Mouse (Mus musculus): ENCODE measurements around the gene Trim31.

Trim31 gene

DNA sequence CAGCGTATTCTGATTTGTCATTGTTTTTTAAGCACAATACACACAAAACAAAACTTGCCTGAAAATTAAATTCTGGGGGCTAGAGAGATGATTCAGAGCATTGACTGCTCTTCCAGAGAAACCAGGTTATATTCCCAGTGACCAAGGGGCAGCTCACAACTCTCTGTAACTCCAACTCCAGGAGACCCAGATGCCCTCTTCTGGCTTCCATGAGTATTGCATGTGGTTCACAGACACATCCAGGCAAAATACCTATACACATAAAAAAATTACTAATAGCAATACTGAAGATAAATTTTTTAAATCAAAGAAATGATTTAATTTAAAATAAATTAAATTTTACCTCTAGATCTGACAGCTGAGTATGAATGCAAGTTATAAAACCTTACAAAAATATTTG is 1.3 kb upstream of the Trim31 start:
- DNase-seq (ENCODE audit: low read depth, low spot score) = no peak

- no peak for DNase-seq (ENCODE audit: low read depth, low spot score)
These were observed 853 bp upstream of the Trim31 start for GRCm38 (mm10) chr17:36897065-36897464.

DNA sequence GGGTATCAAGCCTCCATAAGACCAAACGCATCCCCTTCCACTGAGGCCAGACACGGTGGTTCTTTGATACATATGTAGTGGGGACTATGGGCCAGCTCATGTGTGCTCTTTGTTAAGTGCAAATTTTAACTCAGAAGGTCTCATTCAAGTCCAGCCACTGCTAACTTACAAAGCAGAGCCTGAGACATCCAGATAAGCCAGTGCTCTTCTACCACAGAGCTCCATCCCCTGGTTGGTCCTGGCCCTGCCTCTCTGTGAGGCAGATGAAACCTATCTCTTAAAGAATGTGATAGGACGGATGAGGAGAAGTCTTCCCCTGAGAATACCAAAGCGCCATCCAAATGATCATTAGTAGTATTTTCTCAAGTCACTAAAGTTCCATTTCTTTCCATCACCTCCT is 1.5 kb downstream of the Trim31 start:
- DNase-seq (ENCODE audit: low read depth, low spot score) = no peak

GRCm38 (mm10) chr17:36900001-36900400 is 2.1 kb downstream of the Trim31 start:
- no peak for DNase-seq (ENCODE audit: low read depth, low spot score)

DNA sequence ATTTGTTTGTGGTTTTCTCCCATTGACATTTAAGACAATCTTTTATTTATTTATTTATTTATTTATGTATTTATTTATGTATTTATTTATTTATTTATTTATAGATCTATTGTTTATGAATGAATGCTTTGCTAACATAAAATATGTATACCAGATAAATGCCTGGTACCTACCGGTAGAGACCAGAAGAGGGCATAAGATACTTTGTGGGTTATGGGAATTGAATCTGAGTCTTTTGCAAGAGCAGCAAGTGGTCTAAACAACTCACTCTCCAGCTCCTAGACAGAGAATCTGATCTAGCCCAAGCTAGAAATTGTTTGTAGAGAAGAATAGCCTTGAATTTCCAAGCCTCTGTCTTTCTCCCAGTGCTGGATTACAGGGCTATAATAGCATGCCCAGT is 2.8 kb downstream of the Trim31 start:
- no peak for DNase-seq (ENCODE audit: low read depth, low spot score)

GRCm38 (mm10) chr17:36903651-36904050 is 5.7 kb downstream of the Trim31 start:
- DNase-seq (ENCODE audit: low read depth, low spot score) = no peak

- DNase-seq (ENCODE audit: low read depth, low spot score) = no peak
These were observed 10.3 kb downstream of the Trim31 start for GRCm38 (mm10) chr17:36908235-36908634.

DNA sequence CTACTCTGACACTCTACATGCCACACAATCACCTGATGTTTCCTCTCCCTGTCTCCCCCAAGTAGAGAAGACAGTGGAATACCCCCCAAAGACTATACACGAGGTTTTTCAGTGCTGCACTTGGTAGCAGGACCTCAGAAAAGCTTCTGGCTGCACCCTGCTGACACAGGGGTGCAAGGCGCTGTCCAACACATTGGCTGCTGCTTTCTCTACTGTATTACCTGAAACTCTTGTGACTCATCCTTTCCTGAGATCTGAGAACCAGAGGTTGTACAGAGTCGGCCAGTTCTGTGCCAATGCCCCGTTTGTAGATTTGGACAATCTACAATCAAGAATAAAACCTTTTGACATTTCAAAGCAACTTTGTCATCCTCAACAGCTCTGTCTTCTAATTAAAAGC is 11.9 kb downstream of the Trim31 start:
- DNase-seq (ENCODE audit: low read depth, low spot score) = no peak

- no peak for DNase-seq (ENCODE audit: low read depth, low spot score)
These were observed 14.1 kb downstream of the Trim31 start for GRCm38 (mm10) chr17:36912031-36912430.

DNA sequence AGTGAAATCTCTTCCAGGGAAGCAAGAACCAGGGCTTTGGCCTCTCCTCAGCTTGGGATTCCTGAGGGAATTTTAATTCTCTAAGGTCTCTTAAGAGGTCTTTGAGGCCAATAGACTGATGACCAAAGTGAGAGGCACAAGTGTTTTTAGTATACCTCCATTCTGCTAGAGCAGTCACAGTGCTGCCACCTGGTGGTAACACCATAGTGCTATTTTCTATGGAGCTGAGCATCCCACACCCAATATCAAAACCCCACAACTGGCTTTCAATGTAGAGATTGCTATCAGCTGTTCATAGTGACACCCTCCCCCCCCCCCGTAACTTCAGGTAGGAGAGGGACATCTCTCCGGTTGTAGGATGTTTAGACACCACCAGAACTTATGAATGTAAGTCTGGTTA is 16.2 kb downstream of the Trim31 start:
- no peak for DNase-seq (ENCODE audit: low read depth, low spot score)

DNA sequence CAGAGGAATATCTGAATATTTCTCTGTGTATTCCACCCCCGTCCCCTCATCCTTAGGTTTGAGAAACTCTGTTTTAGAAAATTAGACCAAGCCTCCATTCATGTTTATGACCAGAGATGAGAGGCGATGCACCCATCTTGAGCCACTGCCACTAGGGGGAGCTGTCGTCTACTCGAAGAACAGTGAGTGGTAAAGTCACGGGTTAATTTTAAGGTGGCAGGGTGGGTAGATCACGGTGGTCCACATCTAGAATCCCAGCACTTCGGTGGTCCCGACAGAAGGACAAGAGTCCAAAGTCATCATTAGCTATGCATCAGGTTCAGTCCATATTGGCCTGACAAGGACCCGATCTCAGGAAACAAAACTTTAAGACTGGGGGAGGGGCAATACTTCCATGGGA is 17.2 kb downstream of the Trim31 start:
- no peak for DNase-seq (ENCODE audit: low read depth, low spot score)

DNA sequence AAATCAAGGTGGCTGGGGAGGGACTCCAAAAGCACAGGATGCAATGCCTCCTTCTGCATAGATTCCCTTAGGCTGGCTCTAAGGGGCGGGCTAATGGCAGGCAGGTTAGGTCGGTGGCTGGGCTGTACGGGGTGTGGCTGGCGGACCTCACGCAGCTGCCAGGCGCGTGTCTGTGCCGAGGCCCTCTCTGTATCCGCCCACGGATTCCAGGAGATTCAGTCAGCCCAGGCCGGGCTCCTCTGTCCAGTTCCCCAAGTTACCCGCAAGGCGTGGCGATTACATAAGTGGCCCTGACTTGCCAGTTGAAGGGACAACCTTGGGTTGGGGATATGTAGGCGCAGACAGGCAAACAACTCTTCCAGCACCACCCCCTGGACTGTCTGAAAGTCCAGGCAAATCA is 22.3 kb downstream of the Trim31 start:
- DNase-seq (ENCODE audit: low read depth, low spot score) = no peak

GRCm38 (mm10) chr17:36922715-36923114 is 24.8 kb downstream of the Trim31 start:
- no peak for DNase-seq (ENCODE audit: low read depth, low spot score)

DNA sequence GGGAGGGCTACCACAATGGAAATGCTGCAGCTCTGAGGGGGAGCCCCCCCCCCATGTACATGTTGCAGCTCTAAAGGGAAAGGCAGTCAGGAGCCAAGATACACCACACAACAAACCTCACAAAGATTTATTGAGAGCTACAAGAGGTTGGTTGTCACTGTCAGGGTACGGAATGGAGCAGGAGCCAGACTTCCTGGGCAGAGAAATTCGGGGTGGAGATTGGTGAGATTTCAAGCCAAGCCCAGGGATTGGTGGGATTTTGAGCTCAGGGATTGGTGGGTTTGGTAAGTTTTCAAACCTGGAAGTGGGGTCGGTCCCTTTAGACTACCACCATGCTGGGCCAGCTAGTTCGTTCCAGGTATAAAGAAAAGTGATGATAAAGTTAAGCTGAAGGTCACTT is 25.6 kb downstream of the Trim31 start:
- DNase-seq (ENCODE audit: low read depth, low spot score) = no peak

- no peak for DNase-seq (ENCODE audit: low read depth, low spot score)
These were observed 29.7 kb downstream of the Trim31 start for GRCm38 (mm10) chr17:36927496-36928120.

- no peak for DNase-seq (ENCODE audit: low read depth, low spot score)
These were observed 31.5 kb downstream of the Trim31 start for GRCm38 (mm10) chr17:36929236-36929932.

GRCm38 (mm10) chr17:36930233-36930632 is 32.3 kb downstream of the Trim31 start:
- no peak for DNase-seq (ENCODE audit: low read depth, low spot score)

- no peak for DNase-seq (ENCODE audit: low read depth, low spot score)
These were observed 33.2 kb downstream of the Trim31 start for GRCm38 (mm10) chr17:36931130-36931529.

- no peak for DNase-seq (ENCODE audit: low read depth, low spot score)
These were observed 33.9 kb downstream of the Trim31 start for GRCm38 (mm10) chr17:36931806-36932205.

DNA sequence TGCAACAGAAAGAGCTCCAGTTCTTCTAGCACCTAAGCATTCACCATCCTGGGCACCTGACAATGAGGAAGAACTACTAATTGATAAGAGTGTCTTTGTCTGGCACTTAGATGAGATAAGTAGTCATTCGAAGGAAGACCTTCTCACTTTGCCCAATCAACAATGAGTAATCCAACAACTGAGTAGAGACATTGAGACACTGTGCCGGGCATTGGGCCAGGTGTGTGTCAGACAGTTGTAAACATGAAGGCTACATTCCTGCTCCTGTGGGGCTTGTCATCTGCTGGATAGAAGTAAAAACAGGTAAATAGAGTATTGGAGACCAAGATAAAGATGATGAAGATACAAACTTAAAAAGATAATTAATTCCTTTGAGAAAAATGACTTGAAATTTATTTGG is 40.1 kb downstream of the Trim31 start:
- no peak for DNase-seq (ENCODE audit: low read depth, low spot score)

DNA sequence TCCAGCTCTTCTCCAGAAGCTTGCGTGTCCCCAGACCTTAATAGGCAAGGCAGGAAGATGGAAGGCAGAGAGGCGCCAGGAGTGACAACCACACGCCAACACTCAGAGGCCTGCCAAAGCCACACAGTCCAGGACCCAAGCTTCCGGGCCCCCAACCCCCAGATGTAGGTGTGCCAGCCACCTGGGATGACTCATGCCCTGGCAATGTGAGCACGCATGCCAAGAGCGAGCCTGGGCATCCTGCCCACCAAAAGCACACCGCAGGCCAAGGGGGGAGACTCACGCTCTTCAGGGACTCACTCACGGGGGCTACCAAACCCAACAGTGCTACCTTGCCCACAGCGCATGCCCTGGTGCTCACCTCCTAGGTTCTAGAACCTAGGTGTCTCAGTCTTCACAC is 44.5 kb downstream of the Trim31 start:
- no peak for DNase-seq (ENCODE audit: low read depth, low spot score)

DNA sequence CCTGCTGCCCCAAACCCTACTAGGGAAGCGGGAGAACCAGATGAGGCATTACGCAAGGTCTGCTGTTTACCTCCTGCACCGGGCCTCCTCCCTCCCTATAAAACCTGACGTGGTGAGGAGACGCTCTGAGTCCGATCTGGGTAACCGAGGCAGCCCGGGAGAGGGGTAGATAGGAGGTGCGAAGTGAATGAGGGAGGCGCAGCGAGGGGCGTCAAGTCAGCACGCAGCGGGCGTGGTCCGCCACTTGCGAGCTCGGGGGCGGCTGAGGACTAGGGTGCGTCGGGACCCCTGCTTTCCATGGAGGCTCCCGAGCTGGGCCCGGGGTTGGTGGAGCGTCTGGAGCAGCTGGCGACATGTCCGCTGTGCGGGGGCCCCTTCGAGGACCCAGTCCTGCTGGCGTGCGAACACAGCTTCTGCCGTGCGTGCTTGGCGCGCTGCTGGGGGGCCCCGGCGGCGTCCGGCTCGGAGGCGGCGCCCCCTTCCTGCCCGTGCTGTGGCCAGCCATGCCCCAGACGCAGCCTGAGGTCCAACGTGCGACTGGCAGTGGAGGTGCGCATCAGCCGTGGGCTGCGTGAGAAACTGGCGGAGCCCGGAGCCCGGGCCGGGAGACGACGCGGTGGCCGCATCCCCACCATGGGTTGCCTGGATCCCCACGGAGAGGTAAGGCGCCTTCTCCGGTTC is 45.0 kb downstream of the Trim31 start, which contains the start of gene Rnf39:
TSS of gene Rnf39 (plus strand) at position 128 of the 681 bp plus-strand sequence.
- DNase-seq (ENCODE audit: low read depth, low spot score) = no peak

- no peak for DNase-seq (ENCODE audit: low read depth, low spot score)
These were observed 45.8 kb downstream of the Trim31 start for GRCm38 (mm10) chr17:36943691-36944090.

All from WW6 (cell line).